Mouse (Mus musculus): ENCODE measurements around the gene Nrd1. TPM values are rescaled to one million over a fixed set of nuclear protein-coding genes. Genes with fewer than 3 reads are reported as not detected.

Nrd1 gene
- polyA plus RNA-seq, 1 experiment from 2014 or later: 58.6 TPM

GRCm38 (mm10) chr4:109073296-109073695 is 72.8 kb downstream of the Nrd1 start:
- ATAC-seq (ENCODE audit: low FRiP score) (no peak), DNase-seq (ENCODE audit: low spot score) (no peak)
- Histone ChIP-seq H3K4me1 (replicated peaks; ENCODE audit: control insufficient read depth, insufficient read depth, low read length) (no peaks in the 10 kb centered on the region), H3K9ac (no peak overlapping the region), H3K9me3 (ENCODE audit: control insufficient read depth, low read length) (no peaks in the 10 kb centered on the region), H3K36me3 (replicated peaks; ENCODE audit: control insufficient read depth, insufficient read depth) (peaks cover 42% of the 10 kb centered on the region), H3K27ac (no peak overlapping the region), H3K27me3 (ENCODE audit: control insufficient read depth, insufficient read depth, low read length) (no peaks in the 10 kb centered on the region), H3K4me3 (replicated peaks; ENCODE audit: low read length) (no peak overlapping the region), H3K4me2 (replicated peaks) (no peak overlapping the region)
- WGBS: 79% methylated on average over 3 of the region's 3 CpGs

DNA sequence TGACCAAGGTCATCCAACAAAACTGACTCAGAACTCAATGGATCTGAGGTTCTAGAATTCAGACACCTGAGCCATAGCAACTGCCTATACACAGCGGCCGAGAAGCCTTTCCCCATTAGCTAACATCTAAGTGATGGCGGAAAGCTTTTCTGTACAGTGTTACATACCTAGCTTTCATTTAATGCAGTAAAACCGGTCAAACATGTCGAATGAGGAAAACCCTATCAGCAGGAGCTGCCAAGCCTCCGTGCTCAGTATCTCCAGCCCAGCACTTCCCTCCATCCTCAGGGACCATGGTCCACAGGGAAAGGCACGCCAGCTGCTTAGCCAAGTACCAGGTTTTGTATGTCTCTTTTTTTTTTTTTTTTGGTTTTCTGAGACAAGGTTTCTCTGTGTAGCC is 78.5 kb downstream of the Nrd1 start:
- Histone ChIP-seq H3K36me3 (replicated peaks; ENCODE audit: control insufficient read depth, insufficient read depth) (peaks cover 52% of the 10 kb centered on the region), H3K27me3 (ENCODE audit: control insufficient read depth, insufficient read depth, low read length) (no peaks in the 10 kb centered on the region), H3K27ac (no peak overlapping the region), H3K9ac (no peak overlapping the region), H3K4me2 (replicated peaks) (no peak overlapping the region), H3K4me1 (replicated peaks; ENCODE audit: control insufficient read depth, insufficient read depth, low read length) (no peaks in the 10 kb centered on the region), H3K9me3 (ENCODE audit: control insufficient read depth, low read length) (no peaks in the 10 kb centered on the region), H3K4me3 (replicated peaks; ENCODE audit: low read length) (no peak overlapping the region)
- 94% methylated on average over 7 of the region's 7 CpGs for WGBS
- DNase-seq (ENCODE audit: low spot score) (no peak), ATAC-seq (ENCODE audit: low FRiP score) (no peak)

DNA sequence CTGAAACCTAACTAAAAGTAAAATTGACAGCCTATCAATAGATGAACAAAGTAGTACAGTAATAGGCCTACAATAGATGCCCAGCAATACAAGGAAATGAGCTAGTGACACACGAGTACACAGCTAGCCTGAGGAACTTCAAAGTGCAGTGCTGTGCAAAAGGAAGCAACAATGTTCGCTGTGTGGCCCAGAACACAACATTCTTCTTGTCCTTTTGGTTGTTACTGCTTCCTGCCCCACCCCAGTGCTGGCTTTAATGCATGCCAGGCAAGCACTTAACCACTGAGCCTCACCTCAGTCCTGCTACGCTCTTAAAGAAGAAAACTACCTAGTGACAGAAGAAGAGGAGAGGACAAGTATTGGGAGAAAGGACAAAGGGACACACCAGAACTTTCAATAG is 79.2 kb downstream of the Nrd1 start:
- H3K27me3 ChIP-seq (ENCODE audit: control insufficient read depth, insufficient read depth, low read length): no peaks in the 10 kb centered on the region
- H3K9me3 ChIP-seq (ENCODE audit: control insufficient read depth, low read length): no peaks in the 10 kb centered on the region
- DNase-seq (ENCODE audit: low spot score) (no peak), ATAC-seq (ENCODE audit: low FRiP score) (no peak)
- no peak overlapping the region for H3K4me3 ChIP-seq (replicated peaks; ENCODE audit: low read length)
- no peak overlapping the region for H3K4me2 ChIP-seq (replicated peaks)
- WGBS: 81% methylated on average over 3 of the region's 3 CpGs
- H3K36me3 ChIP-seq (replicated peaks; ENCODE audit: control insufficient read depth, insufficient read depth): peaks cover 54% of the 10 kb centered on the region
- no peaks in the 10 kb centered on the region for H3K4me1 ChIP-seq (replicated peaks; ENCODE audit: control insufficient read depth, insufficient read depth, low read length)
- H3K27ac ChIP-seq: no peak overlapping the region; the same call in 1 of the 2 replicates
- no peak overlapping the region for H3K9ac ChIP-seq

DNA sequence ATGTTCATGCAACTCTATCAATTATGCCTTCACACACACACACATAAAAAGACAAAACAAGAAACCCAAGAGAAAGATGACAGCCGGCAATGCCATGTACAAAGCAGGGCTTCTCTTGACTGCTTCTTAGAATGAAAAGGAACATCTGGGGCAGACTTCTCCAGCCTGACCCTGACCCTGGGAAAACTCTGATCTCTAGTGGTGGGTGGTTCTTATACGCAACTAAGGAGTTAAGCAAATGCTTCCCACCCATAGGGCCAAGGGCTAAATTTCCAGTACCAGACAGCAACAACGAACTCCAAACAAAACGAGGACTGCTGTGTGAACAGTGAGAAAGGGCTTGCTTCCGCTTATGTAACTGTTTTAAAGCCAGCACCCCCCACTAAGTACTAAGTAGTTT is 79.7 kb downstream of the Nrd1 start:
- Histone ChIP-seq H3K27ac (no peak overlapping the region; the same call in 1 of the 2 replicates), H3K9ac (no peak overlapping the region), H3K27me3 (ENCODE audit: control insufficient read depth, insufficient read depth, low read length) (no peaks in the 10 kb centered on the region), H3K36me3 (replicated peaks; ENCODE audit: control insufficient read depth, insufficient read depth) (peaks cover 54% of the 10 kb centered on the region), H3K4me2 (replicated peaks) (no peak overlapping the region), H3K4me3 (replicated peaks; ENCODE audit: low read length) (no peak overlapping the region), H3K9me3 (ENCODE audit: control insufficient read depth, low read length) (no peaks in the 10 kb centered on the region), H3K4me1 (replicated peaks; ENCODE audit: control insufficient read depth, insufficient read depth, low read length) (no peaks in the 10 kb centered on the region)
- no peak for ATAC-seq (ENCODE audit: low FRiP score)
- whole genome bisulfite sequencing: 78% methylated on average over 5 of the region's 5 CpGs
- no peak for DNase-seq (ENCODE audit: low spot score)

DNA sequence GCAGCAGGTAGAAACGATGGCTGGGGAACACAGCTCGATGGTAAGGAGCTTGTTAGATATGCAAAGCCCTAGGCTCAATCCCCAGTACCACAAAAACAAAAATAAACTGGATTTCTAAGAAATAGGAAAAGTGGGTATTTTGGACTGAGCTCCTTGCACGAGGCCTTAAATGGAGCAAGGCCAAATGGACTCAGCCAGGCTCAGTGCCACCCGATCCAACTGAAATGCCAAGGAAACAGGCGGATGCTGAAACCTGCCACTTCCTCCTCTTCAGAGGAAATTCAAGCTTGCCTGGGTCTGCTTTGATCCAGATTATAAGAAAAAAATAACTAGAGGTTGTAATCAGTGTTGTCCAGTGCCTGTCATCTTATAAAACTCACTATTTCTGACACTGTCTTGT is 88.7 kb downstream of the Nrd1 start:
- Histone ChIP-seq H3K27ac (no peak overlapping the region), H3K9me3 (ENCODE audit: control insufficient read depth, low read length) (no peaks in the 10 kb centered on the region), H3K4me3 (replicated peaks; ENCODE audit: low read length) (no peak overlapping the region), H3K36me3 (replicated peaks; ENCODE audit: control insufficient read depth, insufficient read depth) (peaks cover 12% of the 10 kb centered on the region; the same call in 1 of the 2 replicates), H3K4me2 (replicated peaks) (no peak overlapping the region), H3K27me3 (ENCODE audit: control insufficient read depth, insufficient read depth, low read length) (no peaks in the 10 kb centered on the region), H3K9ac (no peak overlapping the region), H3K4me1 (replicated peaks; ENCODE audit: control insufficient read depth, insufficient read depth, low read length) (no peaks in the 10 kb centered on the region)
- ATAC-seq (ENCODE audit: low FRiP score): no peak
- 95% methylated on average over 5 of the region's 5 CpGs for WGBS
- no peak for DNase-seq (ENCODE audit: low spot score)

GRCm38 (mm10) chr4:109089999-109090398 is 89.5 kb downstream of the Nrd1 start:
- H3K9ac ChIP-seq: no peak overlapping the region
- H3K9me3 ChIP-seq (ENCODE audit: control insufficient read depth, low read length): no peaks in the 10 kb centered on the region
- H3K4me3 ChIP-seq (replicated peaks; ENCODE audit: low read length): no peak overlapping the region
- no peaks in the 10 kb centered on the region for H3K27me3 ChIP-seq (ENCODE audit: control insufficient read depth, insufficient read depth, low read length)
- H3K36me3 ChIP-seq (replicated peaks; ENCODE audit: control insufficient read depth, insufficient read depth): peaks cover 12% of the 10 kb centered on the region; the same call in 1 of the 2 replicates
- DNase-seq (ENCODE audit: low spot score): no peak
- whole genome bisulfite sequencing: 87% methylated on average over 6 of the region's 6 CpGs
- no peak overlapping the region for H3K4me2 ChIP-seq (replicated peaks)
- H3K27ac ChIP-seq: no peak overlapping the region
- no peaks in the 10 kb centered on the region for H3K4me1 ChIP-seq (replicated peaks; ENCODE audit: control insufficient read depth, insufficient read depth, low read length)
- no peak for ATAC-seq (ENCODE audit: low FRiP score)

GRCm38 (mm10) chr4:109091241-109091777 is 90.9 kb downstream of the Nrd1 start:
- peaks cover 6% of the 10 kb centered on the region; the same call in 1 of the 2 replicates for H3K36me3 ChIP-seq (replicated peaks; ENCODE audit: control insufficient read depth, insufficient read depth)
- H3K9ac ChIP-seq: no peak overlapping the region
- H3K27ac ChIP-seq: no peak overlapping the region
- DNase-seq (ENCODE audit: low spot score) (no peak), ATAC-seq (ENCODE audit: low FRiP score) (no peak)
- H3K4me3 ChIP-seq (replicated peaks; ENCODE audit: low read length): no peak overlapping the region
- H3K4me2 ChIP-seq (replicated peaks): no peak overlapping the region
- H3K4me1 ChIP-seq (replicated peaks; ENCODE audit: control insufficient read depth, insufficient read depth, low read length): no peaks in the 10 kb centered on the region
- H3K9me3 ChIP-seq (ENCODE audit: control insufficient read depth, low read length): no peaks in the 10 kb centered on the region
- H3K27me3 ChIP-seq (ENCODE audit: control insufficient read depth, insufficient read depth, low read length): no peaks in the 10 kb centered on the region
- WGBS: 85% methylated on average over 8 of the region's 8 CpGs

- no peak overlapping the region for H3K4me2 ChIP-seq (replicated peaks)
- H3K9ac ChIP-seq: no peak overlapping the region
- DNase-seq (ENCODE audit: low spot score): no peak
- H3K4me1 ChIP-seq (replicated peaks; ENCODE audit: control insufficient read depth, insufficient read depth, low read length): no peaks in the 10 kb centered on the region
- ATAC-seq (ENCODE audit: low FRiP score): no peak
- WGBS: 94% methylated on average over 5 of the region's 5 CpGs
- H3K27me3 ChIP-seq (ENCODE audit: control insufficient read depth, insufficient read depth, low read length): no peaks in the 10 kb centered on the region
- H3K9me3 ChIP-seq (ENCODE audit: control insufficient read depth, low read length): no peaks in the 10 kb centered on the region
- no peak overlapping the region for H3K4me3 ChIP-seq (replicated peaks; ENCODE audit: low read length)
- H3K36me3 ChIP-seq (replicated peaks; ENCODE audit: control insufficient read depth, insufficient read depth): 0 out of 2 replicates have a peak, but pooled peaks cover 3% of the 10 kb centered on the region
- H3K27ac ChIP-seq: no peak overlapping the region
Measured at GRCm38 (mm10) chr4:109092344-109092743, 91.9 kb downstream of the Nrd1 start.

DNA sequence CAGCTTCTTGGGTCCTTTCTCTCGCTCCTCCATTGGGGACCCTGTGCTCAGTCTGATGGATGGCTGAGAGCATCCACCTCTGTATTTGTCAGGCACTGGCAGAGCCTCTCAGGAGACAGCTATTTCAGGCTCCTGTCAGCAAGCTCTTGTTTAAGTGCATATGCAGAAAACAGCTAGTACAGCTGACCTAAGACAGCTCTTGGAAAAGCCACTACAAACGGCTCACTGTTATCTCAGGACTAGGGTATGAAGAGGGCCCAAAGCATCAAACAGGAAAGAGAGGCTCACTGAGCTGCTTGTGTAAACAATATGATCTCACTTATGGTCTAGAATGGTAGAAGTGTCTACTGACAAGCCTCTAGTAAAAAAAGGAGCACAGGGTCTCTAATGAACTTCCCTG is 93.8 kb downstream of the Nrd1 start:
- Histone ChIP-seq H3K4me3 (replicated peaks; ENCODE audit: low read length) (no peak overlapping the region), H3K36me3 (replicated peaks; ENCODE audit: control insufficient read depth, insufficient read depth) (0 out of 2 replicates have a peak, but pooled peaks cover 4% of the 10 kb centered on the region), H3K9me3 (ENCODE audit: control insufficient read depth, low read length) (no peaks in the 10 kb centered on the region), H3K27me3 (ENCODE audit: control insufficient read depth, insufficient read depth, low read length) (no peaks in the 10 kb centered on the region), H3K27ac (no peak overlapping the region), H3K9ac (no peak overlapping the region), H3K4me2 (replicated peaks) (no peak overlapping the region), H3K4me1 (replicated peaks; ENCODE audit: control insufficient read depth, insufficient read depth, low read length) (no peaks in the 10 kb centered on the region)
- ATAC-seq (ENCODE audit: low FRiP score) (no peak), DNase-seq (ENCODE audit: low spot score) (no peak)
- WGBS: 61% methylated on average over 2 of the region's 2 CpGs

DNA sequence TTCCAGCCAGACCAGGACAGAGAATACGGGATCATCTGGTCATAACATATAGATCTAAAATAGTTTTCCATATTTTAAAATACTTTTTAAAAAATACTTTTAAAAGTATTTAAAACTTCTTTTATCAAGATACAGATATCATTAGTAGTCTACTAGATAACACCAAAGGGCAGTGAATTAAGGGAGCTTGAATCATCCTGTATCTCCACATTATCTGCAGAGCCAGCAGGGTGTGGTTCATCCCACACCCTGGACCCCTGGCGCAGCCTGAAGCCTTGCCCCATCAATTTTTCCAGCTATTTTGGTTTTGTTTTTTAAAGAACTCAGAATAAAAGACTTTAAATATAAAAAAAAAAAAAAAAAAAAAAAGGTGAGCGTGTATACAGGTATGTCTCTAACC is 98.4 kb downstream of the Nrd1 start:
- no peak overlapping the region for H3K9ac ChIP-seq
- DNase-seq (ENCODE audit: low spot score) (no peak), ATAC-seq (ENCODE audit: low FRiP score) (no peak)
- H3K27me3 ChIP-seq (ENCODE audit: control insufficient read depth, insufficient read depth, low read length): no peaks in the 10 kb centered on the region
- WGBS: 92% methylated on average over 3 of the region's 3 CpGs
- no peak overlapping the region for H3K27ac ChIP-seq
- peaks cover 22% of the 10 kb centered on the region for H3K36me3 ChIP-seq (replicated peaks; ENCODE audit: control insufficient read depth, insufficient read depth)
- H3K9me3 ChIP-seq (ENCODE audit: control insufficient read depth, low read length): no peaks in the 10 kb centered on the region
- H3K4me1 ChIP-seq (replicated peaks; ENCODE audit: control insufficient read depth, insufficient read depth, low read length): no peaks in the 10 kb centered on the region
- no peak overlapping the region for H3K4me2 ChIP-seq (replicated peaks)
- no peak overlapping the region for H3K4me3 ChIP-seq (replicated peaks; ENCODE audit: low read length)

Data from hindbrain, embryonic 14.5 days (tissue).